Mouse (Mus musculus) cerebellum, postnatal 10 days (tissue): Measurements from ENCODE around the gene Atp2a1.
"Not testable (repeated sequence)": the region's sequence is repeated elsewhere in the genome, so short reads cannot be mapped to it uniquely, and the experiment has no call there.

Experiments used
- DNase-seq, 2 experiments: peaks; one replicate each; pipeline ENCODE4 v3.0.0; 2021; ENCODE audit warnings: mixed read lengths in 2 of 2

Gene Atp2a1

DNA sequence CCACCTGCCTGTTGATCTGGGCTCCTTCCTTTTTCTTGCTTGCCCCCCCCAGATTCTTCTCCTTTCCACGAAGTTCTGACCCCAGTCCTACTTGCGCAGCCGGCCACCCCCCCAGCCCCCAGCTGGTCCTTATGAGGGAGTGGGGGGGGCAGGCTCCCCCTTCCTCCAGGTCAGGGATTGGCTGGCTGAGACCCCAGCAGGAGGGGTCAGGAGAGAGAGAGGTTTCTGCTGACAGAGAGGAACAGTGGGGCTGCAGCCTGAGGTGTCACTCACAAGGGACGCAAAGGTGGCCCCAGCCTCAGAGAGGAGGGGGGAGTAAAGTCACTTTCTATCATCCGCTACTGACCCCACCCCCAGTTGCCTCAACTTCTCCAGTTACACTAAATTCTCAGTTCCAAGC lies at the start of gene Atp2a1:
TSS of gene Atp2a1 (minus strand) at position 105 of the 400 bp plus-strand sequence.
- no peak for DNase-seq

DNA sequence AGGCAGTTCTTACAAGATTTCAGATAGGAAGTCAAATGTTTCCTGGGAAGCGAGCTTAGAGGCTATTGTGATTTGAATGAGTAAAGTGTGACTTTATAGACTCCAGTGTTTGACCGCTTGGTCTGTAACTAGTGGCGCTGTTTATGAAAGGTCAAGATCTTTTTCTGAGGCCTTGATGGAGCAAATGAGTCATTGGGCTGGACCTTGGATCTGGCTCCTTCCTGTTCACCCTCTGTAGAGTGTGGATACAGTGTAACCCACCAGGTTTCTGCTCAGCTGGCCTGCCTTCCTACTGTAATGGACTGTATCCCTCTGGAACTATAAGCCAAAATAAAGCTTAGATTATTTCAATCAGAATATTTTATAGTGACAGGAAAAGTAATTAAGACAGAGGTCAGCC lies 48.4 kb upstream of the Atp2a1 start:
- no peak for DNase-seq

DNA sequence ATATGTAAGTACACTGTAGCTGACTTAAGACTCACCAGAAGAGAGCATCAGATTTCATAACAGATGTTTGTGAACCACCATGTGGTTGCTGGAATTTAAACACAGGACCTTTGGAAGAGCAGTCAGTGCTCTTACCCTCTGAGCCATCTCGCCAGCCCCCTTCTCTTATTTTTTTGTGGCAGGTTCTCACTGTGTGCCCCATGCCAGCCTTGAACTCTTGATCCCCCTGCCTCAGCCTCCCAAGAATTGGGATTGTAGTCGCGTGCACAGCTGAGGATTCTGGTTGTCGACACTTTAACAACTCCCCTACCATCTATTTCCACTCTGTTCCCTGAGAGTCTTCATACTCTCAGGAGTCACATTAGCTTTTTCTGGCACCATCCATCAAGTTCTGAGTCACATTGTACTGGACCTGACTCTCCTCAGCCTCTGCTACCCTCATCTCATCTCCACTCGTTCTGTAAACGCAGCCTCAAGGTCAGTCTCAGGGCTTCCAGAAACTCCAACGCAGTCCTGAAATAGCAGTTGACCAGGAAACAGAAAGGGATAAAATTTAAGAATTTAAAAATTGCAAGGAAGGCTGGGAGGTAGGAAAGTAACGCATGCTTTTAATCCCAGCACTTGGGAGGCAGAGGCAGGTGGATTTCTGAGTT lies 44.3 kb upstream of the Atp2a1 start:
- DNase-seq = no peak

DNA sequence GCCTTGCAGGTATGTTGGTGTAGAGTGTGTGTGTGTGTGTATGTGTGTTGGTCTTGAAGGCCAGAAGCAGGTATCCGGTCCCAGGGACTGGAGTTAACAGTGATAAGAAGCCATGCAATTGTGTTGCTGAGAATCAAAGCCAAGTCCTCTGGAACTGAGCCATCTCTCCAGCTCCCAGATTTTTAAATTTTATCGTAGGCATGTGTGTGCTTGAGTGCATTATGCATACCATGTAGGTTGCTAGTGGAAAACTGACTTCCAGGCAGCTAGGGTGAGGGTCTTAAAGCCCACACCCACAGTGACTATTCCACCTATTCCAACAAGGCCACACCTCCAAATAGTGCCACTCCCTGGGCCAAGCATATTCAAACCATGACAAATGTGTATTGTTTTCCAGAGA lies 42.0 kb upstream of the Atp2a1 start:
- DNase-seq = peak in 1 of 2 experiments; percentile 41

DNA sequence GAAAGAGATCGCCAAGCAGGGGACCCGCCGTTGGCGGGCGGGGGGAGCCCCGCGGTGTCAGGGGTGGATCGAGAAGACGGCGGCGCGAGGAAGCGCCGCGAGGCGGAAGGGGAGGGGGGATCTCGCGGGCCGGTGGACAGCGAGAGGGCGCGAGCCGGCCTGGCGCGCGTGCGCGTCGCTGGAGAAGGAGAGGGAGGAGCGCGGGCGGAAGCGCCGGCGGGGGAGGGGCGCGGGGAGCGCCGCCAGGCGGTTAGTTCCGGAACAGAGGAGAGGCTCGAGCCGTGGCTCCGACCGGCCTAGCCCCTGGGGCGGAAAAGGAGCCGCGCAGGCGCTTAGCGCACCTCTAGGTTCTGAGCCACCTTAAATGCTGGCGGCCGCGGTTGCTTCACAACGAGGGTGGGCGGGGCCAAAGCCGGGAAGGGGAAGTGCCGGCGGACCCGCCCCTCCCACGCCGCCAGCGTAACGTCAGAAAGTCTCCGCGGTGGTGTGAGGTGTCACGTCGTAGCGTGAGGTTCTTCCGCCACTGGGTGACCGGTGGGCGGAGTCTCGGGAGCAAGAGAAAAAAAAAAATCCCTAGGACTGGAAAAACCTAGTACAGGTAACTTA lies 40.5 kb upstream of the Atp2a1 start, which contains the start of gene Atxn2l:
TSS of gene Atxn2l (minus strand) at position 165 of the 606 bp plus-strand sequence.
- peak; percentile 100 for DNase-seq

DNA sequence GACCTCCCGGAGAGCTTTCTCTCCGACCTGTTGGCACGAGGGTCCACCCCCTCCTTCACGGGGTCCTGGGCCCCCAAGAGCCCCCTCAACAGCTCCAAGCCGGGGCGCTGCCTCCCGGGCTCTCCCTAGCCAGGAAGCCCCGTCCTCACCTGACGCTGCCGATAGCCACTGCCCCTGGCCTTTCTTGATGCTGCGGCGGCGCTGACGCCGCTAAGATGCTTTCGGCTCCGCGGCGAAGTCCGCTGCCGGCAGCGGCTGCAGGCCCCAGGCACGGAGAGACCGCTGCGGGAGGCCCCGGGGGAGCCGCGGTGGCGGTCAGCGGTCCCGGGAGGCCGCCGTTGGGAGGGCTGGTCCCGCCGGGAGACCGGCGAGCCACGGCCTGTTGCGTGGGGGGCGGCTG lies 39.8 kb upstream of the Atp2a1 start:
- no peak for DNase-seq

DNA sequence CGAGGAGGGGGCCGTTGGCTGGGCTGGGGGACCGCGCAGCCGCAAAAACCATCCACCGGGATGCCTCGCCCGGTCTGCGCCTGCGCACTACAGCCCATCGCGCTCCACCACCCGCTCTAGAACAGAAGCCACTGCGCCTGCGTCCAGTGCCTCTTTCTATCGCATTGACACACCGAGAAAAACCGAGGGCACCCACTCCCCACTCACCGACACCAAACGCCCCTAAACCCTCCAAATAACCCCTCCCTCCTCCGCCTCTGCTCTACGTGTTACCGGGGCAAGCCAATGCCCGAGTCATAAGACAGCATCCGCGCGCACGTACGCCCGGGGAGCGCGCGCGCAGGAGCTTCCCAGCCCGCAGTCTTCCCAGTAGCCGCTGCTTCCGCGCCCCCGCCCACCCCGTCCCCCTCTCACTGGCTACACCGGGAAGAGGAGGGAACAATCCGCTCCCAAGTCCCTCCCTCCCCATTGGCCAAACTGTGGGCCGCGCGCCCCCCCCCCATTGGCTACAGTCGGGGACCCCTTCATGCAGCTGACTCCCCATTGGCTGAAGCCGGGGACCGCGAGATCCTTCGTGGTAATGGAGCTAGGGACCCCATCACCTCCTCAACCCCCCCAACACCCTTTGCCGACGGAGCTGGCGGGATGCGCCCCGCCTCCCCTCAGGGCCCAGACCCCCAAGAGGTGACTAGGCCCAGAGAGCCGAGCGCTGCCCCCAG lies 39.3 kb upstream of the Atp2a1 start:
- peak; percentile 98 for DNase-seq

DNA sequence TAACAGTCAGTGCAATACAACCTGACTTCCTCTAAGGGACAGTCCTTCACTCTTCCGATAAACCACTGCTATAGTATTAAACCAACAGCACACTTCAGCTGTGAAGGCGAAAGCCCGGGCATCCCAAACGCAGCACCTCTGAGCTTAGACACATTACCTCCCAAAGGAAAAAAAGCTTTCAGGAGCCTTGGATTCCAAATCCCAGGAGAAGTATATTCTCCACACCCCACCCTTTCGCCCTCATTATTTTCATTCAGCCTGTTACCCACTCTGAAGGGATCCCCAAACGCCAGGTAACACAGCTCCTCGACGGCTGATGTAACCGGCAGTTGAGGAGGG lies 38.7 kb upstream of the Atp2a1 start:
- no peak for DNase-seq

DNA sequence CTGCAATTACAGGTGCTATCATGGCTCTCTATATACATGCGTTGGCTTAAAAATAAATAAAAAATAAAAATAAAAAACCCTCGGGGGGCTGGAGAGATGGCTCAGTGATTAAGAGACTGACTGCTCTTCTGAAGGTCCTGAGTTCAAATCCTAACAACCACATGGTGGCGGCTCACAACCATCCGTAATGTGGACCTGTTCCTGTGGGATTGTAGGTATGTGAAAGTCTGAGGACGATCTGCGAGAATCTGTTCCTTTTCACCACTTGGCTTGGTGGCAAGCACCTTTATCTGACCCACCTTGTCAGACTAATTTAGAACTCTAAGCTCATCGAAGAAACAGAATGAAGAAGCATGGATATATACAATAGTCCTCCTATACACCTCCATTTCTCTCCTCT lies 36.5 kb upstream of the Atp2a1 start:
- no peak for DNase-seq

DNA sequence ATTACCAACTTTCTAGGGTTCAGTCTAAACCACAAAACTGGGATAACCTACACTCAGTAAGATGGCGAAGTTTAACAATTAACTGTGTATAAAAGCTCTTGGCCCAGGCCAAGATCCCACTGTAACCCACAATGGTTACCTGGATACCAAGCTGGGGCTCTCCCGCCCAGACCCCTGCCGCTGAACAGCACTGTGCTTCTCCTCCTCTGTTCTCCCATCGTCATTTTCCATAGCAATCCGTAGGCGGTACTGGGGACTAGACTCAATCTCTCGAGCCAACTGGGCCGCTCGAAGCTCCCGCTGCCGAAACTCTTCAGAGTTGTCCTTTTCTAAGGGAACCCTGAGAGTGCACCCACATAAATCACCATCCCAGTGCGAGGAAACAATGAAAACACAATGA lies 35.1 kb upstream of the Atp2a1 start:
- no peak for DNase-seq

DNA sequence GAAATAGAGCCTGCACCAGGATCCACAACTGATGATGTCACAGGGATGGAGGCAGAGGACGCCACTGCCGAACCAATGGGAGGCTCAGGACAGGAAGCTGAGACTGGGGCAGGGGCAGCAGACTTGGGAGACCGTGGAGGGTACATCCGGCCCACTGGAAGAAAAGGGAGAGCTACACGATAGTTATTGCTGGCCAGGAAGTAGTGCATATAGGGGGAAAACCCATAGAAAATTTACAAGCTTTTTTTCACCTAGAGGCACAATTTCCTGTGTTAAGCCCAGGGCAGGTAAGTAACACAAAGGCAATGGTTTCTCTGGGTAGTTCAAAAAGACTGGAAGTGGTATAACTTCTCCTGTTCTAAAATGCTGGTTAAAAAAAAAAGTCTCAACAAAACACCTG lies 33.6 kb upstream of the Atp2a1 start:
- DNase-seq = no peak

DNA sequence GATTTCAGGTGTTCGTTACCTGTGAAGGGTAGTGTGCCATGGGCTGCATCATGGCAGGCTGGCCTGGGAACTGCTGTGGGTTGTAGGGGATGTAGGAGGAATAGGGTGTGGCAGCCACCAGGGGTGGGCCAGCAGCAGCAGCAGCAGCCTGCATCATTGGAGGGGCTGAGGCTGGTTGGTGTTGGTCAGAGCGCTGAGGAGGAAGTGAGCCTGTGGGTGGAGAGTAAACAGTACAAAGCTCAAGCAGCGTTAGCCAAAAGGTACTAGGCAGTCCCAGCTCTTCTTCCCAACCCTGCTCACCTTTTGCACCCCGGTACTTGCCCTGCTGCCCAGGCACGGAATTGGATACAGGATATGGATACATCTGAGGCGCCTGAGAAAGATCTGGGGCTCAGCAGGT lies 31.2 kb upstream of the Atp2a1 start:
- DNase-seq = no peak

DNA sequence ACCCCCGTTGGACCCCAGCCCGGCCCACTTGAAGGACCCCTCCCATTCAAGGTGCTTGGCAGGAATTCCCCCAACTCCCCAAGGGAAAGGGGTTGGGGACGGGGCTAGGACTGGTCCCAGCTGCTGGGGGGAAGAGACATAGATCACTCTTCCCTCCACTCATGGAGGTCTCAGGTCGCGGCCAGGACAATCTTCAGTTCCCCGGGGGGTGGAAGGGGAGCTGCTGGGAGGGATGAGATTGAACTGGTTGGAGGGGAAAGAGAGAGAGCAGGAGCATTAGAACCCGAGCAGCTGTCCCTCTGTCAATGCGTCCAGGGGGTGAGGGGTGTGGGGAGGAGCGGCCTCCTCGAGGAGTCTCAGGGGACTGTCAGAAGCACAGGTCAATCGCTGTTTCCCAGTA lies 29.1 kb upstream of the Atp2a1 start:
- peak; percentile 34 to 42 for DNase-seq

DNA sequence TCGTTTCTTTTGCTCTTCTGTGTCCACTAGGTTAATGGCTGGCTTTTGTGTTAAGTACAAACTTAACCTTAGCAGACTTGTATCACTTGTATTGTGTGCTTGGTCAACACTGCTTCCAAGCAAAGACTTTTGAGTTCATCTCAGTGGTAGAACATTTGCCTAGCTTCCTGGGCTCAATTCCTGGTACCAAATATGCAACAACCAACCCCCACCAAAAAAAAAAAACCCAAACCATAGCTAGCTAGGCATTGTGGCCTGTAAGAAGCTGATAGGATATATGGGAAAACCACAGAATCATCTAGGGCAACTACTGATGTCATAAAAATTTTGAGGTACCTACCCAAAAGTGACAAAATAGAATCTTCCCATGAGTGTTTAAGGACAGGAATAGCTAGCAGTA lies 28.1 kb upstream of the Atp2a1 start:
- no peak for DNase-seq

DNA sequence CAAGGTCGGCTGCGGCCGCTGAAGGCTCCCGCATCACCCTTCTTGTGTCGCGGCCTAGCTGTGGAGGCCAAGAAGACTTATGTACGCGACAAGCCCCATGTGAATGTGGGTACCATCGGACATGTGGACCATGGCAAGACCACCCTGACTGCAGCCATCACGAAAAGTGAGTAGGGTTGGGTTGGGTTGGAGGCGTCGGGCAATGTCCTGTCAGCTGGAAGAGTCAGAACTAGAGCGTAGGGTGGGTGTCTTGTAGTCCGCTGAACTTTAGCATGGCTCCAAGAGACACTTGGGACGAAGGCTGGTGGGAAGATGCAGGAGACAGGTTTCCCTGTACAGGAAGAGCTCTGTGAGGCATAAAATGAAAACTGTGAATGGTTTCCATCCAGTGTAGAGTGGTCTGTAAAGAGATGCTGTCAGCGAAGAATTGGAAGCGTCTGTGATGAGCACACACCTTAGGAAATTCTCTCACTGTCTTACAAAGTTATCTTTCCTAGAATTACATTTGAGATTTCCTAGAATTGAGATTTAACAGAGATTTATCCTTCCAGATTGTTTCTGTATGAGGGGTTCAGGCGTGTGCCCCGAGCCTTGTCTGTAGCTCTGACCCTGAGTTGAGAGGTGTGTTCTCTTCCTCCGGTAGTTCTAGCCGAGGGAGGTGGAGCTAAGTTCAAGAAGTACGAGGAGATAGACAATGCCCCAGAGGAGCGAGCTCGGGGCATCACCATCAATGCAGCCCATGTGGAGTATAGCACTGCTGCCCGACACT lies 24.9 kb upstream of the Atp2a1 start:
- DNase-seq = not testable (repeated sequence)

DNA sequence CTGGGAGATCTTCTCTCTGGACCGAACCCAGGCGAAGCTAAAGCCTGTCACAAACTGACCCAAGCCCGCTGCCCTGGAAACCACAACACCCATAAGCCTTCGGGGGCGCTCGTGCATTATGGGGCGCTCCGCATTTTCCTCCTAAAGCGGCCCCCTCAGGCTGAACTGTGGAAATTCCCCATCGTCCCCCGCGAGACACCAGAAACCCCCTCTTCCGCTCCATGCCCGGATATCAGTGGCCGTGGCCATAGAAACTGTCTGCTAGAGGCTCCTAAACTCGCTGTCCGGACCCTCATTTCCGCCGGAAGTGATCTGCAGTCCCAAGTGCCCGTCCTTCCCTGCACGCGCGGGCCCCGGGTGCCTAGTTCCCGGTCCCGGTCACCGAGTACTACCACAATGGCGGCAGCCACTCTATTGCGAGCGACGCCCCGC lies 24.2 kb upstream of the Atp2a1 start, which contains the start of gene Tufm:
TSS of gene Tufm (plus strand) at position 310 of the 432 bp plus-strand sequence.
- DNase-seq = peak; percentile 95 to 97

DNA sequence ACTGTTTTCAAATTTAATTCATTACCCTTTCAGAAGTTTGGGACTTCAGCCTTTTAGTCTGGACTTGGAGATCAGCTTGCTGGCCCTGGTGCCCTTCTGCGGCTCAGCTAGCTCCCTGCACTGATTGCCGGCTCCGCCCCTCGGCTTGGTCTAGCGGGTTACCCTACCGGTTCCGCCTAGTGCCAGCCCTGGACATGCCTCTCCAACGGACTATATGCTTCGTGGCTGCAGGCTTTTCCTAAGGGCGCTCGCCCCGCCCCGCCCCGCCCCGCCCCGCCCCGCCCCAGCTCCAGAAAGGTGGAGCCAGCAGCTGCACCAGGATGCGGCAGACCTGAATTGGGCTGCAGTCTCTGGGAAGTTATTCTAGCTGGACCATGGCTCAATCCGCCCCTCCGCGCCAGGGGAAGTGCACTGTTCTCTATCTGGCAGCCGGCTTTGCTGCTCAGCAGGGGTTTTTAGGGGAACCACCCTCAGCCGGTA lies 19.5 kb upstream of the Atp2a1 start:
- peak; percentile 78 to 88 for DNase-seq

DNA sequence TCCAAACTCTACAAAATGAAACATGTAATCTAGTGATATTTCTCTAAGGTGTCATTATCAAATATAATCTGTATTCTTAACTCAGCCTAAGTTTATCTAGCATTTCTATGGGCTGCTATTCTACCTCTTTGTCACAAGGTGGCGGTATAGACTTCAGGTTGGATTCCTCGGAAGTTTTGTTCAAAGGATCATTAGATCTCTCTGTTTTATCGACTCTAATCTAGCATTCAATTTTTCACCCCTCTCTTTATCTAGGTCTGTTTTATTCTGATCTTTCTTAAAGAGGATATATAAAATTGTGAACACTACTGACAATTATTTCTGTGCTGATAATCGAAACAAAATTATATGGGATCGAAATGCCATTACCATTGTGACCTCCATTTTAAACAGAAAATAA lies 18.8 kb upstream of the Atp2a1 start:
- no peak for DNase-seq

DNA sequence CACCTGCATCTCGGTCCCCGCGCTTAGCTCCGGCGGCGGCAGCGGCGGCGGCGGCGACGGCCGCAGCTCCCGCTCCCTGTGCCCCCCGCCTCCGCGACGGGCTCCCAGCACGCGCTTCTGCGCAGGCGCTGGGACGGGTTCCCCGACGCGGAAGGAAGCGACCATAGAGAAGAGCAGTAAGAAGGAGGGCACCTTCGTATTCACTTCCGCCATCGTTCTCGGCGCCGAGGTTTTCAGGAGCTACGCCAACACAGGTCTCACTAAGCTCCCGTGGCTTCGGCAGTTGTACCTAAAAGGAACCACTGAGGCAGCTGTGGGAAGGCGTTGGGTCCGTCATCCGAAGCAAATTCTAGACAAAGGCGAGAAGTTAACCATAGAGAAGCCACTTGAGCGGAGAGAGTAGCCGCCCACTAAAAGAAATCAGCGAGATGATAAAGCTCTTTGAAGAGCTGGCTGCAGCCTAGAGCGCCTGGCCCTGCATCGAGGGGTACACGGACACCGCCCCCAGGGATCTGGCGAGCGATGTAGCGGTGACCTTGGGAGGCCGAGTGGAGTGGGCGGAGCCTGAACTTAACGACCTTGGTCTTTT lies 12.2 kb upstream of the Atp2a1 start, which contains the start of gene Sh2b1:
TSS of gene Sh2b1 (minus strand) at position 432 of the 589 bp plus-strand sequence.
- DNase-seq = peak; percentile 94 to 95

DNA sequence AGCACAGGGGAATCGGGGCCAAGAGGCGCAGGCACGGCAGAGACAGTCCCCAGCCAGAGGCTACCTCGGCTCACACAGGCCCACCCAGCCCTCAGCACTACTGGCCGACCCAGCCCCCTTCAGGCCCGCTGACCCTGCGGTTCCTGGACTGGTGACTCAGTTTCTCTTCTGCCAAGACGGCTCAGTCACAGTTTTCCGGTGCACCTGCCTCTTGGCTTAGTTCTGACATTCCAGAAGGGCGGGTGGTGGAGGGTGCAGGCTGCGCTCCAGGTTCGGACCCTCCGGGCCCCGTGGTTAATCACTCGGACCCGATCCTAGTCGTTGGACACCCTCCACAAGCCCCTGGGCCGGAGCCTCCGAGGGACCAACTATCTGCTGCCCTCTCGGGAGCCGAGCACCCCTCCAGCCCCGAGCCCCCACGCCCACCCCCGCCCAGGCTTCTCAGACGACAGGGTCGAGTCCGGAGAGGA lies 11.6 kb upstream of the Atp2a1 start:
- DNase-seq = no peak

DNA sequence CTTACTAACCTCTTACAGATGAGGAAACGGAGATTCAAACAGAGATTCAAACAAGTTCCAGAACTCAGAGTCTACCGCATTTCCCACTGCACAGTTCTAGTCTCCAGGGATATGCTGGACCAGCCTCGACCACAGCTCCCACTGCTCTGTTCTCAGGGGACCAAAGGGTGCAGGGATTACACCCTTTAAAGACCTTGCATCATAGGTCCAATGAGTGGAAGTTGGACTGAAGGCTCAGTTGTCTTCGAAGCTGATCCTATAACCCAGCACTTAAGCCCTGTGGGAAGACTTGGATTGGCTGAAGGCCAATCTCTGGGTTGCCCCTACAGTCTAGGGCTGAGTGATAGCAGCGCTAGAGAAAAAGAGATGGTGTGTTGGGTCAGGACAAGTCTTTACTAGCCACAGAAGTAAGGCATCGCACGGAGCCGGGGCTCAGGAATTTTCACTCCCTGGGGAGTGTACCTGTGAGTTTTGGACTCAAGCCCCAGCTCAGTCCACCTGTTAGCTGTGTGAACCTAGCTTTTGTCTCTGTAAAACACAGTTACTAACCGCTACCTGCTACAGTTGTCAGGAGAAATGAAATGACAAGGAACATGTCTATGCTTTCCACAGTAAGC lies 10.7 kb upstream of the Atp2a1 start:
- DNase-seq = no peak

DNA sequence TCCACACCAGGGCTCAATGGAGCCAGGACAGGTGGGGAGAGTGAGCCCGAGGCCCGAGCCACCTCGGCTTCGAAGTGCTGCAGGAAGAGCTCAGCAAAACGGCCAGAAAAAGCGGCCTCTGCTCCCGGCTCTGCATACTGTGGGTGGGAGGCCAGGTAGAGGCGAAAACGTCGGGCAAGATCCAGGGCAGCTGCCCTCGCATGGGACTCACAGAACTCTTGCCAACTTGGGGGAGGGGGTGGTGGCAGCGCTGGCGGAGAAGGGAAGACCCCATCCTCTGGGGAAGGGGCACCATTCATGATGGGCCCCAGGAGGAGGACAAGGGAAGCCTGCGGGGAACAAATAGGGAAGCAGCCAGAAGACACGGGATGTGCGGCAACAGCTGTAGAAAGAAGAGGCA lies 9.8 kb upstream of the Atp2a1 start:
- no peak for DNase-seq
